Mouse (Mus musculus) myocyte (in vitro differentiated cells): Measurements from ENCODE around the gene Rbm15. TPM values are rescaled to one million over a fixed set of nuclear protein-coding genes. Genes with fewer than 3 reads are reported as not detected.

Experiments used
- H3K27me3 ChIP-seq: one replicate; pipeline ENCODE4 v1.6.1; 2011; ENCODE audit not compliant: control insufficient read depth, insufficient read depth, insufficient read length
- H3K36me3 ChIP-seq: one replicate; pipeline ENCODE4 v1.6.1; 2011; ENCODE audit not compliant: control insufficient read depth, insufficient read depth
- H3K4me2 ChIP-seq: one replicate; pipeline ENCODE4 v1.6.1; 2011; ENCODE audit warnings: low read depth, control low read depth
- H3K4me3 ChIP-seq: one replicate; pipeline ENCODE4 v1.5.1; 2011; ENCODE audit warnings: mild to moderate bottlenecking, control low read depth, moderate library complexity
- H3K79me2 ChIP-seq: one replicate; pipeline ENCODE4 v1.6.1; 2011; ENCODE audit not compliant: control insufficient read depth, insufficient read depth
- H3ac ChIP-seq: one replicate; pipeline ENCODE4 v1.6.1; 2011; ENCODE audit not compliant: control insufficient read depth, insufficient read length
- CEBPB ChIP-seq: IDR thresholded peaks from 2 replicates; pipeline ENCODE4 v1.6.1; 2011; ENCODE audit warnings: mild to moderate bottlenecking, moderate library complexity; ENCODE audit not compliant: poor library complexity, insufficient read depth, severe bottlenecking
- E2F4 ChIP-seq: IDR thresholded peaks from one replicate; pipeline ENCODE4 v1.6.1; 2011; ENCODE audit warnings: mild to moderate bottlenecking, control low read depth, moderate library complexity; ENCODE audit not compliant: insufficient read depth
- MAX ChIP-seq: IDR thresholded peaks from one replicate; pipeline ENCODE4 v1.6.1; 2011; ENCODE audit warnings: low read depth, mild to moderate bottlenecking, control low read depth
- MYOD1 ChIP-seq, 3 experiments: IDR thresholded peaks; one replicate each; pipeline ENCODE4 v1.6.1; 2011; ENCODE audit warnings: control low read depth in 2 of 3, low read depth in 2 of 3, mild to moderate bottlenecking in 2 of 3, moderate library complexity in 1 of 3; ENCODE audit not compliant: insufficient read length in 2 of 3, control insufficient read depth in 1 of 3
- MYOG ChIP-seq, 3 experiments: IDR thresholded peaks; one replicate each; pipeline ENCODE4 v1.6.1; 2011; ENCODE audit warnings: control low read depth in 2 of 3, low read depth in 2 of 3, mild to moderate bottlenecking in 2 of 3; ENCODE audit not compliant: insufficient read length in 2 of 3, control insufficient read depth in 1 of 3, insufficient read depth in 1 of 3
- POLR2A ChIP-seq: IDR thresholded peaks from one replicate; pipeline ENCODE4 v1.6.1; 2011; ENCODE audit warnings: low read depth, mild to moderate bottlenecking, control low read depth, moderate library complexity; ENCODE audit not compliant: insufficient read length
- POLR2AphosphoS2 ChIP-seq: IDR thresholded peaks from one replicate; pipeline ENCODE4 v1.6.1; 2011; ENCODE audit warnings: low read depth, control low read depth; ENCODE audit not compliant: insufficient read length
- REST ChIP-seq: IDR thresholded peaks from one replicate; pipeline ENCODE4 v1.6.1; 2011; ENCODE audit warnings: mild to moderate bottlenecking, control low read depth, moderate library complexity; ENCODE audit not compliant: insufficient read depth, insufficient read length
- SRF ChIP-seq: IDR thresholded peaks from one replicate; pipeline ENCODE4 v1.6.1; 2011; ENCODE audit warnings: low read depth; ENCODE audit not compliant: control insufficient read depth, insufficient read length
- TCF12 ChIP-seq: IDR thresholded peaks from one replicate; pipeline ENCODE4 v1.6.1; 2011; ENCODE audit warnings: mild to moderate bottlenecking, control low read depth; ENCODE audit not compliant: poor library complexity, insufficient read depth, severe bottlenecking
- TCF3 ChIP-seq: IDR thresholded peaks from one replicate; pipeline ENCODE4 v1.6.1; 2011; ENCODE audit warnings: low read depth, control low read depth; ENCODE audit not compliant: insufficient read length
- USF1 ChIP-seq: IDR thresholded peaks from one replicate; pipeline ENCODE4 v1.6.1; 2011; ENCODE audit warnings: low read depth, mild to moderate bottlenecking, control low read depth, moderate library complexity
- polyA plus RNA-seq: library from polyadenylated mRNA; unstranded; fragments of >200 nt; fragmentation: generic; extraction: Trizol; gene quantifications from one replicate; pipeline ENCODE4 v1.2.1, GENCODE M21; 2012; ENCODE audit warnings: missing spikeins

The Rbm15 gene
- polyA plus RNA-seq, 1 experiment, result 4.3 TPM

- peak overlapping the region; percentile 87 for H3K4me3 ChIP-seq
- peaks cover 47% of the 10 kb centered on the region for H3K79me2 ChIP-seq
- H3K27me3 ChIP-seq, result no peaks in the 10 kb centered on the region
- H3ac ChIP-seq, result peak overlapping the region; percentile 91
- peaks cover 21% of the 10 kb centered on the region for H3K36me3 ChIP-seq
- H3K4me2 ChIP-seq, result peak overlapping the region; percentile 92
- TF ChIP-seq MYOD1 (IDR thresholded peaks at IDR 0.05; ENCODE audit: control insufficient read depth in 1 of 3, insufficient read length in 2 of 3, low read depth in 2 of 3), result no peak
- peak; percentile 79 for TF ChIP-seq POLR2A
- TF ChIP-seq USF1, result peak; percentile 98
- peak; percentile 55 for TF ChIP-seq E2F4
- peak; percentile 13 for TF ChIP-seq REST
- TF ChIP-seq CEBPB, result no peak
These were observed 503 bp downstream of the Rbm15 start for GRCm38 (mm10) chr3:107332960-107333380.

- H3K27me3 ChIP-seq, result no peaks in the 10 kb centered on the region
- TF ChIP-seq POLR2A (peak; percentile 15), CEBPB (no peak)
- H3K79me2 ChIP-seq, result peaks cover 53% of the 10 kb centered on the region
- peak overlapping the region; percentile 91 for H3ac ChIP-seq
- peak overlapping the region; percentile 93 for H3K4me2 ChIP-seq
- H3K4me3 ChIP-seq, result peak overlapping the region; percentile 87
- H3K36me3 ChIP-seq, result peaks cover 25% of the 10 kb centered on the region
These were observed 1.1 kb downstream of the Rbm15 start for GRCm38 (mm10) chr3:107332127-107332959.

- Histone ChIP-seq H3K79me2 (peaks cover 59% of the 10 kb centered on the region), H3K36me3 (peaks cover 28% of the 10 kb centered on the region), H3K27me3 (no peaks in the 10 kb centered on the region), H3ac (peak overlapping the region; percentile 91), H3K4me2 (peak overlapping the region; percentile 93), H3K4me3 (peak overlapping the region; percentile 87)
- TF ChIP-seq USF1, result no peak
- TF ChIP-seq POLR2AphosphoS2, result no peak
- TF ChIP-seq MYOG (IDR thresholded peaks at IDR 0.05; ENCODE audit: control insufficient read depth in 1 of 3, insufficient read depth in 1 of 3, insufficient read length in 2 of 3, low read depth in 2 of 3), result no peak
- TF ChIP-seq REST, result no peak
- no peak for TF ChIP-seq E2F4
- no peak for TF ChIP-seq MYOD1 (IDR thresholded peaks at IDR 0.05; ENCODE audit: control insufficient read depth in 1 of 3, insufficient read length in 2 of 3, low read depth in 2 of 3)
- no peak for TF ChIP-seq TCF12
- no peak for TF ChIP-seq MAX
- no peak for TF ChIP-seq TCF3
- no peak for TF ChIP-seq SRF
- no peak for TF ChIP-seq POLR2A
These were observed 1.7 kb downstream of the Rbm15 start for GRCm38 (mm10) chr3:107331746-107332126.

GRCm38 (mm10) chr3:107330503-107331424 is 2.7 kb downstream of the Rbm15 start:
- H3K4me2 ChIP-seq, result peak overlapping the region; percentile 93
- H3K4me3 ChIP-seq, result peak overlapping the region; percentile 87
- peak overlapping the region; percentile 91 for H3ac ChIP-seq
- peaks cover 31% of the 10 kb centered on the region for H3K36me3 ChIP-seq
- no peaks in the 10 kb centered on the region for H3K27me3 ChIP-seq
- H3K79me2 ChIP-seq, result peaks cover 69% of the 10 kb centered on the region
- TF ChIP-seq REST (no peak), TCF3 (no peak), MAX (no peak), POLR2AphosphoS2 (no peak), POLR2A (no peak), MYOG (IDR thresholded peaks at IDR 0.05; ENCODE audit: control insufficient read depth in 1 of 3, insufficient read depth in 1 of 3, insufficient read length in 2 of 3, low read depth in 2 of 3) (no peak), E2F4 (no peak), USF1 (no peak), MYOD1 (IDR thresholded peaks at IDR 0.05; ENCODE audit: control insufficient read depth in 1 of 3, insufficient read length in 2 of 3, low read depth in 2 of 3) (no peak), CEBPB (no peak), SRF (no peak), TCF12 (no peak)

DNA sequence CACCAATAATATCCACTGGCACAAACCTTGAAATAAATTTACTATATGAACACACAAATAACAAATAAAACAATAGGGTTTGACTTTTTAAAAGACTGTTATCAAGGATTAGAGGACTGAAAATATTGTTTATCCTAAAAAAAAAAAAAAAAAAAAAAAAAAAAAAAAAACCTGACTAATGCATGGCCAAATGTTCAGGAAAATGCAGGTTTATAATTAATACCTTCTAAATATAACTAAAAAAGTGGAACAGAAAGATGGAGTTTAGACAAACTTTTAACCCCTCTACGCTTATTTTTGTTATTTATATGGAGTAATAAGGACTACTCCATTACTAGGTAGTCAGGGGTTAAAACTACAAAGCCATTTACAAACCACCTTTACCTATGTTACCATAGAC is 7.0 kb downstream of the Rbm15 start:
- Histone ChIP-seq H3K27me3 (no peaks in the 10 kb centered on the region), H3K4me3 (no peak overlapping the region), H3ac (no peak overlapping the region), H3K4me2 (no peak overlapping the region), H3K36me3 (peaks cover 59% of the 10 kb centered on the region), H3K79me2 (peaks cover 100% of the 10 kb centered on the region)
- no peak for TF ChIP-seq E2F4
- no peak for TF ChIP-seq REST
- TF ChIP-seq MYOD1 (IDR thresholded peaks at IDR 0.05; ENCODE audit: control insufficient read depth in 1 of 3, insufficient read length in 2 of 3, low read depth in 2 of 3), result no peak
- TF ChIP-seq TCF3, result no peak
- no peak for TF ChIP-seq MAX
- TF ChIP-seq POLR2A, result no peak
- TF ChIP-seq CEBPB, result no peak
- TF ChIP-seq USF1, result no peak
- TF ChIP-seq TCF12, result no peak
- no peak for TF ChIP-seq MYOG (IDR thresholded peaks at IDR 0.05; ENCODE audit: control insufficient read depth in 1 of 3, insufficient read depth in 1 of 3, insufficient read length in 2 of 3, low read depth in 2 of 3)
- no peak for TF ChIP-seq SRF
